Mouse (Mus musculus) intestine, postnatal 0 days (tissue): ENCODE results near the gene Rfx2. TPM values are rescaled to one million over a fixed set of nuclear protein-coding genes. Genes with fewer than 3 reads are reported as not detected.

Source experiments
- ATAC-seq: fragments of 200-750 bp; cut with Nextera tagmentation; 2 replicates; pipeline ENCODE4 v1.8.0; 2017; ENCODE audit warnings: mild to moderate bottlenecking, moderate TSS enrichment, moderate library complexity
- H3K27ac ChIP-seq: fragments of 300-500 bp; sonication (generic); 2 replicates; pipeline ENCODE4 v1.5.1; 2014; ENCODE audit warnings: mild to moderate bottlenecking, low read depth, low read length, moderate library complexity
- H3K27me3 ChIP-seq: fragments of 300-500 bp; sonication (generic); replicated peaks from 2 replicates; pipeline ENCODE4 v1.6.1; 2014; ENCODE audit warnings: low read length, mixed read lengths; ENCODE audit not compliant: control insufficient read depth, insufficient read depth
- H3K36me3 ChIP-seq: fragments of 300-500 bp; sonication (generic); 2 replicates; pipeline ENCODE4 v1.6.1; 2014; ENCODE audit warnings: mild to moderate bottlenecking, moderate library complexity; ENCODE audit not compliant: control insufficient read depth, insufficient read depth
- H3K4me1 ChIP-seq: fragments of 300-500 bp; sonication (generic); replicated peaks from 2 replicates; pipeline ENCODE4 v1.6.1; 2014; ENCODE audit warnings: antibody characterized with exemption, low read length, mixed read lengths; ENCODE audit not compliant: control insufficient read depth, insufficient read depth
- H3K4me2 ChIP-seq: fragments of 300-500 bp; sonication (generic); replicated peaks from 2 replicates; pipeline ENCODE4 v1.6.1; 2014; ENCODE audit warnings: low read depth, mild to moderate bottlenecking, moderate library complexity
- H3K4me3 ChIP-seq: fragments of 300-500 bp; sonication (generic); 2 replicates; pipeline ENCODE4 v1.5.1; 2014; ENCODE audit warnings: low read depth, low read length
- H3K9ac ChIP-seq: fragments of 300-500 bp; sonication (generic); 2 replicates; pipeline ENCODE4 v1.6.1; 2014; ENCODE audit warnings: mild to moderate bottlenecking, low read depth, low read length
- H3K9me3 ChIP-seq: fragments of 300-500 bp; sonication (generic); 2 replicates; pipeline ENCODE4 v1.6.1; 2016; ENCODE audit warnings: mixed run types; ENCODE audit not compliant: control insufficient read depth
- CTCF ChIP-seq: sonication (generic); IDR thresholded peaks from 2 replicates; pipeline ENCODE4 v1.5.1; 2016; ENCODE audit warnings: low read depth, mild to moderate bottlenecking, control low read depth, antibody characterized with exemption, moderate library complexity
- WGBS: fragments of 180-500 bp; shearing (Covaris S2); extraction: QIAGEN DNeasy Blood & Tissue Kit; methylation state at CpG from one replicate; pipeline ENCODE4 v1.1.7; 2014; 5-methylcytosine and 5-hydroxymethylcytosine counted together
- polyA plus RNA-seq: library from polyadenylated mRNA; unstranded; fragments of >200 nt; fragmentation: Nextera tagmentation; extraction: Ambion mirVana; gene quantifications from 2 replicates; pipeline ENCODE4 v1.2.1, GENCODE M21; 2015

The Rfx2 gene
- polyA plus RNA-seq, 1 experiment from 2014 or later = 1.6 TPM

GRCm38 (mm10) chr17:56744173-56744572, 86.6 kb downstream of the Rfx2 start:
- Histone ChIP-seq H3K9ac (no peak overlapping the region), H3K27me3 (no peaks in the 10 kb centered on the region), H3K4me2 (no peak overlapping the region), H3K9me3 (no peaks in the 10 kb centered on the region), H3K4me3 (no peak overlapping the region), H3K27ac (no peak overlapping the region), H3K36me3 (no peaks in the 10 kb centered on the region), H3K4me1 (no peaks in the 10 kb centered on the region)
- ATAC-seq = no peak
- TF ChIP-seq CTCF = no peak
- 35% methylated on average over 5 of the region's 5 CpGs for WGBS

DNA sequence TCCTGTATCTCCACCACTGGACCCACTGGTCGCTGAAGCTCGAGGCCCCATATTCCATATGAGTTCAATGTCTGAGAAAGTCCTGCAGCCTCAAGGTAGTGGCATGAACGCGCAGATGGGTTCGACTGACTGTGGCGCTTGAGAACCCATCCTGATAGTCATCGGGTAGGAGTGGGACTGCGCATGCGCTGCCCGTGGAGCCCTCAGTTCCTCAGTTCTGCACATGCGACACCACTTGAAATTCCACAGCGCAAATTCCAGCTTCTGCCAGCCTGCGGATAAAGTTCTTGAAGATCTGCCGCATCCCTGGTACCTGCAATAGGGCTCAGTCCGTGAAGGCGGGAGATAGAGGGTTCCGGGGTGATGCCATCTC, 90.0 kb downstream of the Rfx2 start:
- no peak for TF ChIP-seq CTCF
- H3K36me3 ChIP-seq = no peaks in the 10 kb centered on the region
- 75% methylated on average over 17 of the region's 17 CpGs for WGBS
- no peaks in the 10 kb centered on the region for H3K9me3 ChIP-seq
- H3K4me3 ChIP-seq = no peak overlapping the region
- H3K4me1 ChIP-seq = no peaks in the 10 kb centered on the region
- no peak overlapping the region for H3K4me2 ChIP-seq
- no peak overlapping the region for H3K27ac ChIP-seq
- H3K27me3 ChIP-seq = no peaks in the 10 kb centered on the region; the same call in 1 of the 2 replicates
- no peak for ATAC-seq
- H3K9ac ChIP-seq = no peak overlapping the region

DNA sequence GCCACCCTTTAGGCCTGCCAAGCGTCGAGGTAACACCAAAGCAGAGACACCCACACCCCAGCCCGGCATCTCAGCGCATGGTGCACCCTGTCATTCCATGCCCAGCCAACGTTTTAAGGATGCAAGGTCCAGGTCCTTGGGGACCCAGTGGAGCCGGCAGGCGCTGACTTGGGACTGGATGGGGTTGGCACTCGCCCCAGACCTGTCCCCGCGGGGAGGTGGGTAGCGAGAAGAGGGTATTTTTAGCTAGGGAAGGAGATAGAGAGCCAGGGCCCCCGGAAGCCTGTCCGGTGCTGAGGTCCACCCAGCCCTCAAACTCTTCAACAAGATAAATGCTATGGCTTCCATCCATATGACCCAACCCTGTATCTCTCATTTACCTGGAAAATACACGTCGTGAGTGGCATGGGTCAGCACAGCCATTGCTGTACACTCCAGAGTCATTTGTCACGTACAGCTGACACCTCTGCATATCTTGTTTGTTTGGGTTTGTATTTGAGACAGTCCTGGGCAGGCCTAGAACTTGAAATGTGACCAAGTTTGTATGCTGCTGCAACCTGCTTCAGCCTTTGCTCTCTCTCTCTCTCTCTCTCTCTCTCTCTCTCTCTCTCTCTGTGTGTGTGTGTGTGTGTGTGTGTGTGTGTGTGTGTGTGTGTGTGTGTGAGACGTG, 90.6 kb downstream of the Rfx2 start:
- no peak overlapping the region for H3K27ac ChIP-seq
- no peaks in the 10 kb centered on the region for H3K9me3 ChIP-seq
- H3K36me3 ChIP-seq = no peaks in the 10 kb centered on the region
- no peak overlapping the region for H3K4me3 ChIP-seq
- no peaks in the 10 kb centered on the region; the same call in 1 of the 2 replicates for H3K27me3 ChIP-seq
- H3K4me2 ChIP-seq = no peak overlapping the region
- no peak for TF ChIP-seq CTCF
- WGBS = 75% methylated on average over 17 of the region's 17 CpGs
- no peak overlapping the region for H3K9ac ChIP-seq
- ATAC-seq = no peak
- no peaks in the 10 kb centered on the region for H3K4me1 ChIP-seq

GRCm38 (mm10) chr17:56738221-56738620, 92.6 kb downstream of the Rfx2 start:
- ATAC-seq = no peak
- no peak for TF ChIP-seq CTCF
- Histone ChIP-seq H3K9me3 (no peaks in the 10 kb centered on the region), H3K36me3 (no peaks in the 10 kb centered on the region), H3K27me3 (no peaks in the 10 kb centered on the region; the same call in 1 of the 2 replicates), H3K4me3 (no peak overlapping the region), H3K4me1 (no peaks in the 10 kb centered on the region), H3K27ac (no peak overlapping the region), H3K4me2 (no peak overlapping the region), H3K9ac (no peak overlapping the region)
- WGBS = 78% methylated on average over 10 of the region's 10 CpGs

GRCm38 (mm10) chr17:56736534-56736933, 94.3 kb downstream of the Rfx2 start:
- no peaks in the 10 kb centered on the region for H3K36me3 ChIP-seq
- H3K4me1 ChIP-seq = no peaks in the 10 kb centered on the region
- no peak overlapping the region for H3K4me2 ChIP-seq
- no peaks in the 10 kb centered on the region; the same call in 1 of the 2 replicates for H3K27me3 ChIP-seq
- H3K9me3 ChIP-seq = no peaks in the 10 kb centered on the region
- ATAC-seq = no peak
- peak; percentile 50 for TF ChIP-seq CTCF
- WGBS = 46% methylated on average over 8 of the region's 8 CpGs
- H3K9ac ChIP-seq = no peak overlapping the region
- no peak overlapping the region for H3K4me3 ChIP-seq
- no peak overlapping the region for H3K27ac ChIP-seq

GRCm38 (mm10) chr17:56729656-56730055, 101.2 kb downstream of the Rfx2 start:
- Histone ChIP-seq H3K4me2 (no peak overlapping the region), H3K27ac (no peak overlapping the region), H3K4me3 (no peak overlapping the region), H3K9me3 (no peaks in the 10 kb centered on the region), H3K36me3 (no peaks in the 10 kb centered on the region), H3K27me3 (no peaks in the 10 kb centered on the region), H3K4me1 (peaks cover 9% of the 10 kb centered on the region), H3K9ac (no peak overlapping the region)
- no peak for ATAC-seq
- 86% methylated on average over 2 of the region's 2 CpGs for WGBS
- TF ChIP-seq CTCF = no peak

GRCm38 (mm10) chr17:56729151-56729550, 101.7 kb downstream of the Rfx2 start:
- WGBS = 48% methylated on average over 6 of the region's 6 CpGs
- 0 out of 2 replicates have a peak, but pooled peaks cover under 1% of the 10 kb centered on the region for H3K36me3 ChIP-seq
- H3K4me3 ChIP-seq = no peak overlapping the region
- H3K9me3 ChIP-seq = no peaks in the 10 kb centered on the region
- ATAC-seq = no peak
- H3K4me2 ChIP-seq = no peak overlapping the region
- H3K4me1 ChIP-seq = peaks cover 9% of the 10 kb centered on the region
- H3K27ac ChIP-seq = no peak overlapping the region
- H3K9ac ChIP-seq = no peak overlapping the region
- TF ChIP-seq CTCF = no peak
- no peaks in the 10 kb centered on the region for H3K27me3 ChIP-seq
